Mouse (Mus musculus): ENCODE measurements around the gene Fzd9. TPM values are rescaled to one million over a fixed set of nuclear protein-coding genes. Genes with fewer than 3 reads are reported as not detected.

The Fzd9 gene
- polyA plus RNA-seq, 1 experiment: 17.6 TPM

- DNase-seq (ENCODE audit: low read depth): no peak
- no peak for TF ChIP-seq CTCF (IDR thresholded peaks at IDR 0.05; ENCODE audit: borderline replicate concordance, extremely low read depth, insufficient read depth, insufficient read length)
- TF ChIP-seq POLR2A (IDR thresholded peaks at IDR 0.05; ENCODE audit: borderline replicate concordance, extremely low read depth, insufficient read depth, insufficient read length, poor library complexity, severe bottlenecking): no peak
These were observed 30.1 kb downstream of the Fzd9 start for GRCm38 (mm10) chr5:135220941-135221340.

GRCm38 (mm10) chr5:135216871-135217270, 34.2 kb downstream of the Fzd9 start:
- TF ChIP-seq CTCF (IDR thresholded peaks at IDR 0.05; ENCODE audit: borderline replicate concordance, extremely low read depth, insufficient read depth, insufficient read length) (no peak), POLR2A (IDR thresholded peaks at IDR 0.05; ENCODE audit: borderline replicate concordance, extremely low read depth, insufficient read depth, insufficient read length, poor library complexity, severe bottlenecking) (no peak)
- DNase-seq (ENCODE audit: low read depth): no peak

- no peak for TF ChIP-seq POLR2A (IDR thresholded peaks at IDR 0.05; ENCODE audit: borderline replicate concordance, extremely low read depth, insufficient read depth, insufficient read length, poor library complexity, severe bottlenecking)
- peak; percentile 30; the same call in 1 of the 2 replicates for TF ChIP-seq CTCF (IDR thresholded peaks at IDR 0.05; ENCODE audit: borderline replicate concordance, extremely low read depth, insufficient read depth, insufficient read length)
These were observed 42.8 kb downstream of the Fzd9 start for GRCm38 (mm10) chr5:135208197-135208596.

GRCm38 (mm10) chr5:135202763-135203162, 48.3 kb downstream of the Fzd9 start:
- no peak for DNase-seq (ENCODE audit: low read depth)
- TF ChIP-seq CTCF (IDR thresholded peaks at IDR 0.05; ENCODE audit: borderline replicate concordance, extremely low read depth, insufficient read depth, insufficient read length) (no peak), POLR2A (IDR thresholded peaks at IDR 0.05; ENCODE audit: borderline replicate concordance, extremely low read depth, insufficient read depth, insufficient read length, poor library complexity, severe bottlenecking) (no peak)

More at GRCm38 (mm10) chr5:135208197-135208596, 42.8 kb downstream of the Fzd9 start:
- no peak for DNase-seq (ENCODE audit: low read depth)

Other genes with a start within 250 kb of the Fzd9 start
- gene Abhd11, start 242.1 kb downstream of the Fzd9 start, polyA plus RNA-seq (2012; rRNA removed): 65.6 and 94.1 TPM in 2 replicates
- gene Stx1a, start 227.7 kb downstream of the Fzd9 start, polyA plus RNA-seq (2012; rRNA removed): 151 and 152 TPM in 2 replicates
- 34.8 and 35.9 TPM in 2 replicates for gene Dnajc30, start 187.0 kb downstream of the Fzd9 start, polyA plus RNA-seq (2012; rRNA removed)
- 81.8 and 112 TPM in 2 replicates for gene Bud23, start 186.3 kb downstream of the Fzd9 start, polyA plus RNA-seq (2012; rRNA removed)
- gene Vps37d, start 173.0 kb downstream of the Fzd9 start, polyA plus RNA-seq (2012; rRNA removed): 63.2 and 75.0 TPM in 2 replicates
- gene Mlxipl, start 161.3 kb downstream of the Fzd9 start, polyA plus RNA-seq (2012; rRNA removed): 1.8 and 1.9 TPM in 2 replicates
- 11.5 and 14.1 TPM in 2 replicates for gene Tbl2, start 101.6 kb downstream of the Fzd9 start, polyA plus RNA-seq (2012; rRNA removed)
- 22.6 and 22.9 TPM in 2 replicates for gene Bcl7b, start 82.9 kb downstream of the Fzd9 start, polyA plus RNA-seq (2012; rRNA removed)
- gene Baz1b, start 64.0 kb downstream of the Fzd9 start, polyA plus RNA-seq (2012; rRNA removed): 56.5 and 70.7 TPM in 2 replicates
- 0.06 and 0.40 TPM in 2 replicates for gene Fkbp6, start 98.8 kb upstream of the Fzd9 start, polyA plus RNA-seq (2012; rRNA removed)
- not detected in 2 replicates for gene Trim50, start 102.1 kb upstream of the Fzd9 start, polyA plus RNA-seq (2012; rRNA removed)
- 44.4 and 62.2 TPM in 2 replicates for gene Nsun5, start 118.7 kb upstream of the Fzd9 start, polyA plus RNA-seq (2012; rRNA removed)
- gene Pom121, start 143.3 kb upstream of the Fzd9 start, polyA plus RNA-seq (2012; rRNA removed): 21.7 and 45.5 TPM in 2 replicates

Measured in brain, embryonic 14.5 days (tissue).